Mouse (Mus musculus) lung, adult 2 months (tissue): ENCODE results near the gene Pdzrn3.

ENCODE experiments used
- CTCF ChIP-seq: fragments of 200-500 bp; IDR thresholded peaks from 2 replicates; pipeline ENCODE4 v1.5.1; 2011; ENCODE audit warnings: mild to moderate bottlenecking, low read length, control low read depth; ENCODE audit not compliant: insufficient read depth
- POLR2A ChIP-seq: fragments of 200-500 bp; IDR thresholded peaks from 2 replicates; pipeline ENCODE4 v1.6.1; 2011; ENCODE audit warnings: low read depth, mild to moderate bottlenecking, control low read depth, low read length, borderline replicate concordance; ENCODE audit errors: extremely low read depth

DNA sequence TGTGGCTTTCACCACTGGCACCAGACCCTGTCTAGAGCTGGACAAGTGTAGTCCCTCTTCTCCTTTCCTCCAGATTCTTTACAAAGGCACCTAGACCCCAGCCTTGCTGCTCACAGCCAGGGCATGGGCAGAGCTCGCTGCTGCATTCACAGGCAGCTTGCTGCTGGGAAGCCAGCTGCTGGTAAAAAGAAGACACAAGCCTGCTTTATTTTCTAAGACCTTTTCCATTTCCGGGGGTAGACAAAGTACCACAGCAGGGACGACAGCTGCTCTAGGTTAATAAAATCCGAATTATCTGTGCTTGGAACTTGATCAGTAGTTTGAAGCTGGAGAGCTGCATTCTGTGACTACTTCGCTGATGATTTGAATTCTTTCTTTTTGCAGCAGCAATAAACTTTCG is 59.2 kb downstream of the Pdzrn3 start:
- TF ChIP-seq POLR2A (no peak), CTCF (no peak)
